Mouse (Mus musculus): ENCODE measurements around the gene Gipc2. TPM values are rescaled to one million over a fixed set of nuclear protein-coding genes. Genes with fewer than 3 reads are reported as not detected.

Gipc2 gene
- total and polyA plus RNA-seq, 3 experiments: 0.33 TPM; not detected in 2

DNA sequence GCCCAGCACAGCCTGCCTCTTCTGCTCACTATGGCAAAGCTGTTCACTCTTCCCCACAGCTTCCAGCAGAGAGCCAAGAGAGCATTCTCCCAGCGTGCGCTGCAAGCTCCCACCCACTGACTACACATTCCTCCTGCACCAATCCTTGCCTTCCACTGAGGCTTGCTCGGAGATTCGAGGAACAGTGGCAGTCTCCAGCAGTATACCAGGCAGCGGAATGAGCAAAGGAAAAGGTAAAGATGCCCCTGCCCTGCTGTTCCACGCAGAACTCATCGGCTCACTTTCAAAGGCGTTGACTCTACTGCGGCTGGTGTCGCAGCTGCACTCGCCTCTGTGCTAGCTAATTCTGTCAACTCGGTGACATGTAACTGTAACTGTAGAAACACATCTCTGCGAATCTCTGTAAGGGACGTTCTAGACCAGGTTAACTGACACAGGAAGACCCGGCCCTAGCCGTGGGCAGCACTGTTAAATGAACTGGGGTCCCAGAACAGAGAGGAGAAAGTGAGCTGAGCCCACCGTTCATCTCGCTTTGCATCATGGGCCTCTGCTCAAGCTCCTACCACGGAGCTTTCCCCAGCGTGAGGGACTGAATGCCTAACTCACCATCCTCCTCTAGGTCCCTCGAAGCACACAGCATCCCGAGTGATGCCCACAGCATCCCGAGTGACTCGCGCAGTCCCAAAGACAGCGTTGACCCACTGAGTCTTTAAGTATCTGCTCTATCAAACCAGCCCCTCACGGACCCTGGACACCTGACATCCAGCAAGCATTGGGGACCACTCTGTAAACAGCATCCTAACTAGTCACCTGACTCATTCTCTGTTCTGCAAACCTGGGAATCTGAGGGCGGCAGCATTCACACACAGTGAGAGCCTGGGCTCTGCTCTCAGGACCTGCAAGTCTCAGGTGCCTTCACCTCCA is 59.5 kb downstream of the Gipc2 start:
- 0 out of 2 replicates have a peak, but pooled peaks cover 2% of the 10 kb centered on the region for H3K9me3 ChIP-seq (replicated peaks)
- peaks cover 23% of the 10 kb centered on the region for H3K27me3 ChIP-seq (ENCODE audit: insufficient read depth, low read length)
- no peak for DNase-seq (ENCODE audit: low spot score)
- TF ChIP-seq GATA2 (IDR thresholded peaks at IDR 0.05; ENCODE audit: borderline replicate concordance, low read depth, low read length) (no peak), CTCF (IDR thresholded peaks at IDR 0.05; ENCODE audit: low read depth, low read length) (no peak), POLR2AphosphoS5 (IDR thresholded peaks at IDR 0.05; ENCODE audit: insufficient replicate concordance, low read depth, low read length) (no peak), GATA1 (IDR thresholded peaks at IDR 0.05; ENCODE audit: borderline replicate concordance, low read length) (no peak), TAL1 (conservative IDR thresholded peaks at IDR 0.05; ENCODE audit: low read depth, low read length) (no peak)
- H3K36me3 ChIP-seq (replicated peaks): no peaks in the 10 kb centered on the region
- peaks cover 9% of the 10 kb centered on the region for H3K4me1 ChIP-seq (ENCODE audit: insufficient read depth, low read depth, low read length)
- ATAC-seq (ENCODE audit: extremely low read depth, insufficient number of reproducible peaks, low FRiP score, poor library complexity, severe bottlenecking): no peak
- H3K4me3 ChIP-seq (ENCODE audit: low read depth, low read length): no peak overlapping the region

- H3K27me3 ChIP-seq (ENCODE audit: insufficient read depth, low read length): peaks cover 23% of the 10 kb centered on the region
- H3K9me3 ChIP-seq (replicated peaks): peaks cover 2% of the 10 kb centered on the region; the same call in 1 of the 2 replicates
- no peaks in the 10 kb centered on the region for H3K36me3 ChIP-seq (replicated peaks)
- H3K4me3 ChIP-seq (ENCODE audit: low read depth, low read length): no peak overlapping the region
- ATAC-seq (ENCODE audit: extremely low read depth, insufficient number of reproducible peaks, low FRiP score, poor library complexity, severe bottlenecking) (no peak), DNase-seq (ENCODE audit: low spot score) (no peak)
- H3K4me1 ChIP-seq (ENCODE audit: insufficient read depth, low read depth, low read length): peaks cover 3% of the 10 kb centered on the region
- no peak for TF ChIP-seq GATA2 (IDR thresholded peaks at IDR 0.05; ENCODE audit: borderline replicate concordance, low read depth, low read length)
- no peak for TF ChIP-seq CTCF (IDR thresholded peaks at IDR 0.05; ENCODE audit: low read depth, low read length)
- no peak for TF ChIP-seq POLR2AphosphoS5 (IDR thresholded peaks at IDR 0.05; ENCODE audit: insufficient replicate concordance, low read depth, low read length)
- no peak for TF ChIP-seq TAL1 (conservative IDR thresholded peaks at IDR 0.05; ENCODE audit: low read depth, low read length)
Observed at GRCm38 (mm10) chr3:152105341-152105740, 60.7 kb downstream of the Gipc2 start.

GRCm38 (mm10) chr3:152103381-152103780 is 62.6 kb downstream of the Gipc2 start:
- H3K4me3 ChIP-seq (ENCODE audit: low read depth, low read length): no peak overlapping the region

DNA sequence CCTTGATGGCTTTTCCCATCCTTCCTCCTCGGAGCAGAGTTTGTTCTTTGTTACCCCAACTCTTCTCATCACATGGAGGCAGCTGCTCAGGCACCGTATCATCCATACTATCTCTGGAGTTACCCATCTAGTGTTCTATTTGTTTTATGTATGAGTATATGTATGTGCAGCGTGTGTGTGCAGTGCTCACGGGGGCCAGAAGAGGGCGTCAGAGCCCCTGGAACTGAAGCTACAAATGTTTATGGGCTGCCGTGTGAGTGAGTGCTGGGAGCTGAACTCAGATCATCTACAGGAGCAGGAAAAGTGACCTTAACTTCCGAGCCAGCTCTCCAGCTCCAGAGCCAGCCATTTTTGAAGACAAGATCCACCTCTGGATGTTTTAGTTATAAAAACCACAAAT is 64.6 kb downstream of the Gipc2 start:
- Histone ChIP-seq H3K36me3 (replicated peaks) (no peaks in the 10 kb centered on the region), H3K4me1 (ENCODE audit: insufficient read depth, low read depth, low read length) (no peaks in the 10 kb centered on the region), H3K4me3 (ENCODE audit: low read depth, low read length) (no peak overlapping the region), H3K27me3 (ENCODE audit: insufficient read depth, low read length) (peaks cover 8% of the 10 kb centered on the region; the same call in 1 of the 2 replicates), H3K9me3 (replicated peaks) (peaks cover 2% of the 10 kb centered on the region; the same call in 1 of the 2 replicates)
- ATAC-seq (ENCODE audit: extremely low read depth, insufficient number of reproducible peaks, low FRiP score, poor library complexity, severe bottlenecking): no peak
- TF ChIP-seq GATA2 (IDR thresholded peaks at IDR 0.05; ENCODE audit: borderline replicate concordance, low read depth, low read length): no peak
- no peak for TF ChIP-seq CTCF (IDR thresholded peaks at IDR 0.05; ENCODE audit: low read depth, low read length)
- no peak for TF ChIP-seq POLR2AphosphoS5 (IDR thresholded peaks at IDR 0.05; ENCODE audit: insufficient replicate concordance, low read depth, low read length)
- no peak for TF ChIP-seq TAL1 (conservative IDR thresholded peaks at IDR 0.05; ENCODE audit: low read depth, low read length)
- TF ChIP-seq GATA1 (IDR thresholded peaks at IDR 0.05; ENCODE audit: borderline replicate concordance, low read length): no peak
- no peak for DNase-seq (ENCODE audit: low spot score)

More at GRCm38 (mm10) chr3:152103381-152103780, 62.6 kb downstream of the Gipc2 start:
- Histone ChIP-seq H3K27me3 (ENCODE audit: insufficient read depth, low read length) (peaks cover 14% of the 10 kb centered on the region; the same call in 1 of the 2 replicates), H3K36me3 (replicated peaks) (no peaks in the 10 kb centered on the region), H3K4me1 (ENCODE audit: insufficient read depth, low read depth, low read length) (peaks cover 3% of the 10 kb centered on the region), H3K9me3 (replicated peaks) (peaks cover 2% of the 10 kb centered on the region; the same call in 1 of the 2 replicates)
- DNase-seq (ENCODE audit: low spot score): no peak
- no peak for ATAC-seq (ENCODE audit: extremely low read depth, insufficient number of reproducible peaks, low FRiP score, poor library complexity, severe bottlenecking)
- TF ChIP-seq POLR2AphosphoS5 (IDR thresholded peaks at IDR 0.05; ENCODE audit: insufficient replicate concordance, low read depth, low read length) (no peak), GATA2 (IDR thresholded peaks at IDR 0.05; ENCODE audit: borderline replicate concordance, low read depth, low read length) (no peak), TAL1 (conservative IDR thresholded peaks at IDR 0.05; ENCODE audit: low read depth, low read length) (no peak), CTCF (IDR thresholded peaks at IDR 0.05; ENCODE audit: low read depth, low read length) (no peak), GATA1 (IDR thresholded peaks at IDR 0.05; ENCODE audit: borderline replicate concordance, low read length) (no peak)

DNA sequence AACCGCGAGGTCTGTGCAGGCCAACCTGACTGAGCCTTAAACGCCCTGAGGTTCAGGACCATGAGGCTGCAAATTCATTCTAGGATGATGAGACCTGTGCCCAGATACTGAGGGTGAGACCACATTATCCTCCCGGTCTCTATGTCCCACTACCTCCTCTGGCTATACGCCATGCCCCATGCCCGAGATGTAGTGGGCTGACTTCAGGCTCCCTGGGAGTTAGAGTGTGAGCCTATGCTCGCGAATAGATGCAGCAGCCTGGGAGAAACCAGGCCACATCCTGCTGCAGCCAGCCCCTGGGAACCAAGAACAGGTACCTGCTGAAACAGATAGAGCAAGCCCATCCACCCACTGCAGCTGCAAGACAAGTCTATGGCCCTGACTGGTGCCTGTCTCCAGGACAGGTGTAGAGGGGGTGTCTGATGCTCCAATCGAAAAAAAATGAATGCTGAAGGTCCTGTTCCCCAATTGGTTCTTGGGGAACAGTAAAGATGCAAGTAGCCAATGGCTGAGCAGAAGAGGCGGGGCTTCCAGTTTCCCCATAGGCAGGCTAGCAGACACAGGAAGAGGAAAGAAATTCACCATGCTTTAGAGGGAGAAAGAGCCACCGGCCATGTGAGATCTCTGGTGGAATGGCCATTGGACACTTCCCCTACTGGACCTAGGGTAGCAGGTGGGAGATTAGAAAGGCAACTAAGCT is 65.8 kb downstream of the Gipc2 start:
- Histone ChIP-seq H3K4me3 (ENCODE audit: low read depth, low read length) (no peak overlapping the region), H3K36me3 (replicated peaks) (no peaks in the 10 kb centered on the region), H3K27me3 (ENCODE audit: insufficient read depth, low read length) (0 out of 2 replicates have a peak, but pooled peaks cover under 1% of the 10 kb centered on the region), H3K4me1 (ENCODE audit: insufficient read depth, low read depth, low read length) (no peaks in the 10 kb centered on the region), H3K9me3 (replicated peaks) (peaks cover 2% of the 10 kb centered on the region; the same call in 1 of the 2 replicates)
- no peak for ATAC-seq (ENCODE audit: extremely low read depth, insufficient number of reproducible peaks, low FRiP score, poor library complexity, severe bottlenecking)
- DNase-seq (ENCODE audit: low spot score): no peak
- no peak for TF ChIP-seq GATA2 (IDR thresholded peaks at IDR 0.05; ENCODE audit: borderline replicate concordance, low read depth, low read length)

GRCm38 (mm10) chr3:152095030-152095429 is 71.0 kb downstream of the Gipc2 start:
- Histone ChIP-seq H3K9me3 (replicated peaks) (no peaks in the 10 kb centered on the region), H3K4me1 (ENCODE audit: insufficient read depth, low read depth, low read length) (no peaks in the 10 kb centered on the region), H3K27me3 (ENCODE audit: insufficient read depth, low read length) (no peaks in the 10 kb centered on the region), H3K36me3 (replicated peaks) (no peaks in the 10 kb centered on the region), H3K4me3 (ENCODE audit: low read depth, low read length) (no peak overlapping the region)
- DNase-seq (ENCODE audit: low spot score): no peak
- no peak for ATAC-seq (ENCODE audit: extremely low read depth, insufficient number of reproducible peaks, low FRiP score, poor library complexity, severe bottlenecking)
- TF ChIP-seq GATA2 (IDR thresholded peaks at IDR 0.05; ENCODE audit: borderline replicate concordance, low read depth, low read length): no peak
- no peak for TF ChIP-seq TAL1 (conservative IDR thresholded peaks at IDR 0.05; ENCODE audit: low read depth, low read length)
- no peak for TF ChIP-seq POLR2AphosphoS5 (IDR thresholded peaks at IDR 0.05; ENCODE audit: insufficient replicate concordance, low read depth, low read length)
- no peak for TF ChIP-seq GATA1 (IDR thresholded peaks at IDR 0.05; ENCODE audit: borderline replicate concordance, low read length)
- no peak for TF ChIP-seq CTCF (IDR thresholded peaks at IDR 0.05; ENCODE audit: low read depth, low read length)

All from G1E (cell line).